Mouse (Mus musculus): Measurements from ENCODE around the gene Cnot10.

Cnot10 gene

GRCm38 (mm10) chr9:114544754-114545393, 95.1 kb downstream of the Cnot10 start:
- no peak for DNase-seq (ENCODE audit: low spot score)

- DNase-seq (ENCODE audit: low spot score) = no peak
These were observed 95.9 kb downstream of the Cnot10 start for GRCm38 (mm10) chr9:114543882-114544753.

GRCm38 (mm10) chr9:114541279-114541741, 98.7 kb downstream of the Cnot10 start:
- peak; percentile 4 for DNase-seq (ENCODE audit: low spot score)

- no peak for DNase-seq (ENCODE audit: low spot score)
These were observed 100.9 kb downstream of the Cnot10 start for GRCm38 (mm10) chr9:114538996-114539563.

GRCm38 (mm10) chr9:114536628-114537027, 103.4 kb downstream of the Cnot10 start:
- DNase-seq (ENCODE audit: low spot score) = no peak
